Mouse (Mus musculus) kidney, postnatal 0 days (tissue): ENCODE results near the gene Gsdma3. TPM values are rescaled to one million over a fixed set of nuclear protein-coding genes. Genes with fewer than 3 reads are reported as not detected.
A peak's percentile ranks its signal among the peaks of the same experiment; 100 is the strongest.
"Not testable (repeated sequence)": the region's sequence is repeated elsewhere in the genome, so short reads cannot be mapped to it uniquely, and the experiment has no call there.

Experiments used
- ATAC-seq: fragments of 200-750 bp; cut with Nextera tagmentation; replicated peaks from 2 replicates; pipeline ENCODE4 v1.8.0; 2017; ENCODE audit warnings: low read depth, moderate number of reproducible peaks, moderate TSS enrichment, moderate library complexity; ENCODE audit not compliant: low FRiP score
- DNase-seq: peaks from one replicate; pipeline ENCODE4 v3.0.0-alpha.2; 2016; ENCODE audit warnings: low spot score
- H3K27ac ChIP-seq: fragments of 300-500 bp; sonication (generic); 2 replicates; pipeline ENCODE4 v1.5.1; 2014; ENCODE audit warnings: mild to moderate bottlenecking
- H3K27me3 ChIP-seq: fragments of 300-500 bp; sonication (generic); 2 replicates; pipeline ENCODE4 v1.6.1; 2014; ENCODE audit warnings: low read length, mixed read lengths; ENCODE audit not compliant: insufficient read depth
- H3K36me3 ChIP-seq: fragments of 300-500 bp; sonication (generic); 2 replicates; pipeline ENCODE4 v1.6.1; 2014; ENCODE audit warnings: low read length, mixed read lengths; ENCODE audit not compliant: insufficient read depth
- H3K4me1 ChIP-seq: fragments of 300-500 bp; sonication (generic); replicated peaks from 2 replicates; pipeline ENCODE4 v1.6.1; 2014; ENCODE audit warnings: antibody characterized with exemption, low read length, mixed read lengths; ENCODE audit not compliant: insufficient read depth
- H3K4me2 ChIP-seq: fragments of 300-500 bp; sonication (generic); 2 replicates; pipeline ENCODE4 v1.6.1; 2014; ENCODE audit warnings: mild to moderate bottlenecking, low read length, moderate library complexity, mixed read lengths
- H3K4me3 ChIP-seq: fragments of 300-500 bp; sonication (generic); replicated peaks from 2 replicates; pipeline ENCODE4 v1.5.1; 2014; ENCODE audit warnings: low read depth, low read length
- H3K9ac ChIP-seq: fragments of 300-500 bp; sonication (generic); 2 replicates; pipeline ENCODE4 v1.6.1; 2014; ENCODE audit warnings: low read depth, low read length
- H3K9me3 ChIP-seq: fragments of 300-500 bp; sonication (generic); replicated peaks from 2 replicates; pipeline ENCODE4 v1.6.1; 2016; ENCODE audit warnings: low read length, inconsistent platforms, mixed read lengths
- CTCF ChIP-seq: IDR thresholded peaks from 2 replicates; pipeline ENCODE4 v1.5.1; 2016; ENCODE audit warnings: antibody characterized with exemption, low read depth, mild to moderate bottlenecking, moderate library complexity
- WGBS: fragments of 180-500 bp; shearing (Covaris S2); extraction: QIAGEN DNeasy Blood & Tissue Kit; methylation state at CpG from one replicate; pipeline ENCODE4 v1.1.7; 2014; 5-methylcytosine and 5-hydroxymethylcytosine counted together
- polyA plus RNA-seq: library from polyadenylated mRNA; unstranded; fragments of >200 nt; fragmentation: Nextera tagmentation; extraction: Ambion mirVana; gene quantifications from 2 replicates; pipeline ENCODE4 v1.2.1, GENCODE M21; 2015

Gene Gsdma3
- polyA plus RNA-seq, 1 experiment from 2014 or later: not detected

GRCm38 (mm10) chr11:98646459-98646858 is 20.3 kb downstream of the Gsdma3 start, which contains the start of gene Gsdma2:
Gene Gsdma2, plus strand, starts transcription at chr11:98646759.
- ATAC-seq: no peak
- Histone ChIP-seq H3K27me3 (no peaks in the 10 kb centered on the region), H3K4me2 (no peak within 1 kb of the TSS), H3K4me3 (no peak within 1 kb of the TSS), H3K4me1 (no peaks in the 10 kb centered on the region), H3K36me3 (no peaks in the 10 kb centered on the region), H3K9me3 (no peaks in the 10 kb centered on the region), H3K9ac (no peak within 1 kb of the TSS), H3K27ac (no peak within 1 kb of the TSS)
- 45% methylated on average over 2 of the region's 2 CpGs for WGBS
- no peak for DNase-seq
- no peak for TF ChIP-seq CTCF

- not testable (repeated sequence) for H3K27ac ChIP-seq, H3K4me1 ChIP-seq, H3K36me3 ChIP-seq, H3K4me2 ChIP-seq, H3K9me3 ChIP-seq, H3K4me3 ChIP-seq, H3K27me3 ChIP-seq, H3K9ac ChIP-seq
- peak; percentile 43; the same call in 1 of the 2 replicates for ATAC-seq
- peak; percentile 73 for DNase-seq
- WGBS: 15% methylated on average over 7 of the region's 7 CpGs
- TF ChIP-seq CTCF: peak; percentile 76
Measured at GRCm38 (mm10) chr11:98655076-98655475, 28.9 kb downstream of the Gsdma3 start.

DNA sequence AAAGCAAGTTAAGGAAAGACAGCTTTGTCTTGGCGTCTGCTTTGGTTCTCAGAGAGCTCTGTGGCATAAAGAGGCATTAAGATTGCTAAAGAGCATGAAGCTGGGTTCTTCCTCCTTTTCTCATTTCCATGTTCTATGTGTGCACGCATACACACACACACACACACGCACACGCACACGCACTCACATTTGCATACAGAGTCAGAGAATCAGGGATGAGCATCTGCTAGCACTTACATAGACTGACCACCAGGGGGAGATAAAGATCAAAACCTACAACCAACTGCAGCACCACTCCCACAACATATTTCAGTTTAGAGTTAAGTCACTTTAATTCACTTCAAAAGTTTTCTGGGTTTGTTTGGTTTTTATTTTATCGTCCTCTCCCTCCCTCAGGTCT is 34.4 kb downstream of the Gsdma3 start:
- Histone ChIP-seq H3K9me3 (no peaks in the 10 kb centered on the region), H3K4me1 (no peaks in the 10 kb centered on the region), H3K27ac (no peak overlapping the region), H3K4me3 (no peak overlapping the region), H3K36me3 (no peaks in the 10 kb centered on the region), H3K27me3 (no peaks in the 10 kb centered on the region), H3K4me2 (no peak overlapping the region), H3K9ac (no peak overlapping the region)
- peak; percentile 88 for DNase-seq
- 7% methylated on average over 6 of the region's 6 CpGs for WGBS
- peak; percentile 91 for TF ChIP-seq CTCF
- ATAC-seq: no peak

DNA sequence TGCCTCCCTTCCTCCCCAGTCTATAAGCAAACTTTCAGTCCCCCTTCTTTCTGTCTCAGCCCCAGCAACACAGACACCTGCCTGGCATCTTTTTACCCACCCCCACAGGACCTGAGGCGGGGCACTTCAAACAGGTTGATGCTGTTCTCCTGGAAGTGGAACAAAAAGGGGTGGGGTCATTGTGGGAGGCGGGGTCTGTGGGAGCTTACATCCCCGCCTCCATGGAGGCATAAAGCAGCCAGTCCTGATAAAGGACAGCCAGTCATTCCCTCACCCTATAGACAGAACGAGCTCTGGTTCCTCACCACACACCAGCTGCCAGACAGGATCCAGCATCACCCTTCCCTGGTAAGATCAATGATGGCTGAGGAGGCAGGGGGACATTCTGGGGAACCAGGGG is 37.9 kb downstream of the Gsdma3 start, which contains the start of gene Gsdma:
TSS of gene Gsdma (plus strand) at position 261 of the 400 bp plus-strand sequence.
- Histone ChIP-seq H3K4me3 (no peak within 1 kb of the TSS), H3K4me2 (no peak within 1 kb of the TSS), H3K4me1 (no peaks in the 10 kb centered on the region), H3K9me3 (no peaks in the 10 kb centered on the region), H3K27ac (no peak within 1 kb of the TSS), H3K36me3 (no peaks in the 10 kb centered on the region), H3K27me3 (no peaks in the 10 kb centered on the region), H3K9ac (no peak within 1 kb of the TSS)
- WGBS: 20% methylated on average over 4 of the region's 4 CpGs
- DNase-seq: no peak
- no peak for TF ChIP-seq CTCF
- no peak for ATAC-seq

DNA sequence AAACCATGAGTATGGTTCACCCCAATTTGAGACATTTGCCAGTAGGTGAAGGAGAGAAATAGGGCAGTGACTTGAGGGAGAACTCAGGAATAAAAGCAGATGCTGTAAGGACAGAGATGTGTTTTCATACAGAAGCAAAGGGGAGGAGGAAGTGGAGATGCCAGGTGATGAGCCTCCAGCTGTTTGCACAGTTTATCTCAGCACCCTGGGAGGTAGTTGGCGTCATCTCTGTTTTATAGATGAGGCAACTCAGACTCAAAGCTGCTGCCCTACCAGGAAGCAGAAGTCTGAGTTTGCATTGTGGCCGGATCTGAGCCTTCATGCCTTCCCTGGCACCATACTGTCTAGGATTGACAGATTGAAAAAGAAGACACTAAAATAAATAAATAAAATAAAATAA is 42.8 kb downstream of the Gsdma3 start:
- no peak for TF ChIP-seq CTCF
- H3K27ac ChIP-seq: no peak overlapping the region
- H3K27me3 ChIP-seq: no peaks in the 10 kb centered on the region
- H3K4me2 ChIP-seq: no peak overlapping the region
- no peak for DNase-seq
- H3K4me3 ChIP-seq: no peak overlapping the region
- 59% methylated on average over 2 of the region's 2 CpGs for whole genome bisulfite sequencing
- no peaks in the 10 kb centered on the region for H3K36me3 ChIP-seq
- ATAC-seq: no peak
- H3K9ac ChIP-seq: no peak overlapping the region
- H3K9me3 ChIP-seq: no peaks in the 10 kb centered on the region
- no peaks in the 10 kb centered on the region for H3K4me1 ChIP-seq

DNA sequence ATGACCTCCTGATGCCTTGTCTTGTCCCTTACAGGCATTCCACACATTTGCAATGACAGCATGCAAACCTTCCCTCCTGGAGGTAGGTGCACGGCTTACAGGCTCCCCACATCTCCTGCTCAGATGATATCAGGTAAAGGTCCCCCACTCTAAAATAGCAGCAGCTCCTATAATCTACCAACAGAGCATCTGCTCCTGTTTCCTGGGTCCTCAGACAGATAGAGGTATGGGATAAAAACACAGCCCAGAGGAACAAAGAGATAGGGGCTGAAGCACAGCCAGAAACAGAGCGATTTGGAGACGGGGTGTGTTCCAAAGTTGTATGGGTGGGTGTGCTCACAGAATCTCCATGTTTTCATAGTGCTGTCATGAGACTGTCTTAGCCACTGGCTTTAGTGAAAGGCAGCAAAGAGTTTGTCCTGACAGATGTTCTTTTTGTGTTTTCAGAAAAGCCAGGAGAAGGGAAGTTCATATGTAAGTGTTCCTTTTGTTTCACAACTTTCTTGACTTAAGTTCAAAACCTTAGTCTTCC is 45.2 kb downstream of the Gsdma3 start:
- no peaks in the 10 kb centered on the region for H3K36me3 ChIP-seq
- H3K4me3 ChIP-seq: no peak overlapping the region
- H3K27me3 ChIP-seq: no peaks in the 10 kb centered on the region
- H3K9ac ChIP-seq: no peak overlapping the region
- no peaks in the 10 kb centered on the region for H3K4me1 ChIP-seq
- ATAC-seq (no peak), DNase-seq (no peak)
- no peak for TF ChIP-seq CTCF
- WGBS: 67% methylated on average over 3 of the region's 3 CpGs
- H3K27ac ChIP-seq: no peak overlapping the region
- no peaks in the 10 kb centered on the region for H3K9me3 ChIP-seq
- H3K4me2 ChIP-seq: no peak overlapping the region

DNA sequence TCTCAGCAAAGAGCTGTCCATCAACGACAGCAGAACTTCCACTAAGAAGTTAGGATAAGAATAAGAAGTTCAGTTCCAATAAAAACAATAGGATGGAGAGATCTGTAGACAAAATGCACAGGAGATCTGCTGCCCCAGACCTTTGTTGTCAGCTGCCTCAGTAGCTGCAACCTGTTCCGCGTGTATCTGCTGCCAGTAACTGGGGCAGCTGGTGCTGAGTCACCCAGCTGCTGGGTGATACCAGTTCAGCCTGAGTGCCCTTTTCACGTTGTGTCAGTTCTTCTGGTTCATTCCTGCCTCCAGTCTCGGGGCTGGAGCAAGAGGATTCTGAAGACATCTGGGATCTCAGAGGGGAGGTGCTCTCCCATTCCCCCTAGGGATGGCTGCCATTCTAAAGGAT is 45.7 kb downstream of the Gsdma3 start:
- no peak overlapping the region for H3K4me2 ChIP-seq
- TF ChIP-seq CTCF: no peak
- 50% methylated on average over 5 of the region's 5 CpGs for WGBS
- H3K9me3 ChIP-seq: no peaks in the 10 kb centered on the region
- H3K4me1 ChIP-seq: no peaks in the 10 kb centered on the region
- no peaks in the 10 kb centered on the region for H3K36me3 ChIP-seq
- no peak overlapping the region for H3K27ac ChIP-seq
- H3K4me3 ChIP-seq: no peak overlapping the region
- H3K27me3 ChIP-seq: no peaks in the 10 kb centered on the region
- no peak overlapping the region for H3K9ac ChIP-seq
- DNase-seq (no peak), ATAC-seq (no peak)
